In the genomic region with DNA sequence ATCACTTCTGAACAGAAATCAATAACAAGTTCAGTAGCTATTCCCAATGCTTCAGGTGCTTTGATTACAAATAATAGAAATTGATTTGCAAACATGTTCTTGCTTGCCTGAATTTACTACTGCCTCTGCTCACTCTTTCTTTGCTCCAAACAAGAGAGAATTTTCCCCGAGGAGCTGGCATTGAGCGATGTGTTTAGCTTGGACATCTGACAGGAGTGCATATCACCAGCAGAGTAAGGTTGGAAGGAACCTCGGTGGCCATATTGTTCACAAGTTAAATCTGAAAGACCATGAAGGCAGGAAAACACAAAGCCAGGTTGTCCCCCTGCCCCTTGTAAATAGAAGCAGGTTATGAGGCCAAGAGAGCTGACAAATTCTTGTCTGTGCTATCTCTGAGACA, we compare ENCODE assay signal across 23 mouse cellular contexts.
DNase-seq lines count a peak whose midpoint lies in the region; ATAC-seq and TF ChIP-seq lines count a peak whose summit lies in the region.
"Had no signal": no experiment of that assay in that cellular context is flagged by ENCODE, and none has a peak within 500 bp of the region (broad histone marks: within the 10 kb centered on the region; RNA-seq: fewer than 3 reads in every experiment).

No protein-coding gene starts in this region.

- no peak for TF ChIP-seq POLR2A in embryonic fibroblast, embryonic 13.5 days (IDR thresholded peaks at IDR 0.05; ENCODE audit: low read depth, low read length)

- no peak overlapping the region for H3K4me3 ChIP-seq in heart, embryonic 10.5 days
- no peak overlapping the region for H3K4me3 ChIP-seq in embryonic fibroblast, embryonic 13.5 days (ENCODE audit: insufficient read depth, low read length)
- H3K4me3 ChIP-seq: embryonic facial prominence, embryonic 10.5 days; embryonic facial prominence, embryonic 12.5 days; erythroblast, embryonic 14.5 days; forebrain, embryonic 13.5 days; forebrain, embryonic 15.5 days had no signal

- H3K9me3 ChIP-seq in heart, embryonic 10.5 days: no peaks in the 10 kb centered on the region
- H3K9me3 ChIP-seq: embryonic facial prominence, embryonic 10.5 days; embryonic facial prominence, embryonic 12.5 days; forebrain, embryonic 13.5 days; forebrain, embryonic 15.5 days had no signal

- H3K27ac ChIP-seq in heart, embryonic 10.5 days: no peak overlapping the region
- peak overlapping the region; percentile 50; the same call in 1 of the 2 replicates for H3K27ac ChIP-seq in embryonic fibroblast, embryonic 13.5 days (ENCODE audit: insufficient read depth, low read length)
- H3K27ac ChIP-seq: embryonic facial prominence, embryonic 10.5 days; embryonic facial prominence, embryonic 12.5 days; forebrain, embryonic 13.5 days; forebrain, embryonic 15.5 days had no signal

- no peak for ATAC-seq in megakaryocyte progenitor cell, adult 5-6 weeks (replicated peaks; ENCODE audit: poor library complexity)
- ATAC-seq: activated CD4-positive, CD25-positive, alpha-beta regulatory T cell, adult 4 months; CD4-positive, CD25-positive, alpha-beta regulatory T cell, adult 4 months; forebrain, embryonic 13.5 days; forebrain, embryonic 15.5 days; forebrain, postnatal 0 days; Patski had no signal

- WGBS in heart, embryonic 10.5 days: 89% methylated on average over 3 of the region's 3 CpGs

- H3K27me3 ChIP-seq in heart, embryonic 10.5 days (ENCODE audit: insufficient read depth, poor library complexity, severe bottlenecking): no peaks in the 10 kb centered on the region
- H3K27me3 ChIP-seq: CH12.LX; embryonic facial prominence, embryonic 12.5 days; forebrain, embryonic 13.5 days; forebrain, embryonic 15.5 days had no signal

- no peaks in the 10 kb centered on the region for H3K36me3 ChIP-seq in heart, embryonic 10.5 days
- H3K36me3 ChIP-seq: embryonic facial prominence, embryonic 10.5 days; embryonic facial prominence, embryonic 12.5 days; forebrain, embryonic 15.5 days; G1E had no signal

- no peaks in the 10 kb centered on the region for H3K4me1 ChIP-seq in heart, embryonic 10.5 days
- H3K4me1 ChIP-seq in embryonic fibroblast, embryonic 13.5 days (ENCODE audit: control insufficient read depth, insufficient read depth, low read length): no peaks in the 10 kb centered on the region; the same call in 1 of the 2 replicates
- H3K4me1 ChIP-seq: embryonic facial prominence, embryonic 12.5 days; forebrain, embryonic 13.5 days had no signal

- DNase-seq in cerebellum, postnatal 10 days: peak; percentile 57 to 62
- no peak for DNase-seq in cerebellum, adult 8-10 months
- peak; percentile 44 for DNase-seq in heart, adult 11 months
- no peak for DNase-seq in heart, embryonic 10.5 days (ENCODE audit: low spot score)
- DNase-seq: adrenal gland, adult 8-10 months; adrenal gland, postnatal 14 days; adrenal gland, postnatal 36 days; B cell, adult 2 months; cerebellum, adult 18-20 months; cerebellum, adult 9-10 months; forebrain, postnatal 0 days had no signal

- TF ChIP-seq CTCF in embryonic fibroblast, embryonic 13.5 days (IDR thresholded peaks at IDR 0.05; ENCODE audit: borderline replicate concordance, insufficient read depth, low read length): no peak

Comparison
In these comparisons a context has a peak if more than half of its experiments do, and no peak if none do; other contexts are left out.
1. DNase-seq: peak in cerebellum, postnatal 10 days (2 of 2) and heart, adult 11 months (single experiment); none in cerebellum, adult 8-10 months (single experiment) and heart, embryonic 10.5 days (single experiment).